Mouse (Mus musculus) heart, adult 2 months (tissue): ENCODE data around the gene Slc39a10.

Source experiments
- CTCF ChIP-seq: fragments of 200-600 bp; IDR thresholded peaks from 2 replicates; pipeline ENCODE4 v1.8.1; 2022; ENCODE audit warnings: antibody characterized with exemption, mild to moderate bottlenecking, moderate library complexity
- POLR2A ChIP-seq: fragments of 200-500 bp; IDR thresholded peaks from 2 replicates; pipeline ENCODE4 v1.6.1; 2011; ENCODE audit warnings: mild to moderate bottlenecking, low read depth, low read length, control low read depth; ENCODE audit not compliant: insufficient read depth

DNA sequence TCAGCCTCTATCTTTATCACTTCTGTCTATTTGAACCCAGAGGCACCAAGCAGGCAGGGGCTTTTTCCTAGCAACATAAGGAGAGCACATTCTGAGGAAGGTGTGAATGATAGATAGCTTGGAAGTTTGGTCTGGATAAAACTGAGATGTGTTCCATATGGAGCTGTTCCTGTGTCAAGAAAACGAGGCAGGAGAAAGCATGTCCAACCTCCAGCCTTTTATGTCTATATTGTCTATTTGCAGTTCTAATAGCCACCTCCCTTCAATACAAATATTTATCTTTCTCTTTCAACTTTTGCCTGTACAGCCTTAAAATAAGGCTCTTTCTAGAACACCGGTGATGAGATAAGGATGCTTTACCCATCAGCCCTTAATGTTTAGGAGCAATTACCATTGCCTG lies 4.3 kb downstream of the Slc39a10 start:
- TF ChIP-seq CTCF (no peak), POLR2A (no peak)
